ENCODE assay signal across 30 mouse cellular contexts in genomic region chr9:9819963-9820362, GRCm38 (mm10).
"Had no signal": no experiment of that assay in that cellular context is flagged by ENCODE, and none has a peak within 500 bp of the region (broad histone marks: within the 10 kb centered on the region; RNA-seq: fewer than 3 reads in every experiment).

No protein-coding gene starts in this region.

- H3K27ac ChIP-seq: limb, embryonic 10.5 days; limb, embryonic 12.5 days; limb, embryonic 13.5 days; limb, embryonic 15.5 days; liver, embryonic 12.5 days; liver, embryonic 13.5 days; liver, embryonic 14.5 days; liver, embryonic 15.5 days; lung, embryonic 15.5 days; macrophage; midbrain, embryonic 10.5 days; midbrain, embryonic 12.5 days; midbrain, embryonic 13.5 days; midbrain, embryonic 15.5 days; neural tube, embryonic 12.5 days had no signal

- ATAC-seq: liver, embryonic 12.5 days; liver, postnatal 0 days; lung, postnatal 0 days; midbrain, embryonic 13.5 days; midbrain, embryonic 15.5 days; midbrain, embryonic 16.5 days had no signal

- H3K4me3 ChIP-seq: limb, embryonic 10.5 days; limb, embryonic 12.5 days; limb, embryonic 13.5 days; limb, embryonic 15.5 days; liver, embryonic 12.5 days; liver, embryonic 13.5 days; liver, embryonic 15.5 days; lung, embryonic 15.5 days; megakaryocyte, embryonic 14.5 days; midbrain, embryonic 10.5 days; midbrain, embryonic 12.5 days; midbrain, embryonic 13.5 days; midbrain, embryonic 15.5 days; myocyte; neural tube, embryonic 12.5 days had no signal

- DNase-seq: left cerebral cortex, postnatal 4 days; liver; liver, embryonic 13.5 days; liver, postnatal 0 days; lung, adult 18-20 months; lung, adult 2 months; lung, embryonic 14.5 days; lung, postnatal 10 days; lung, postnatal 14 days; lung, postnatal 36 days; lung, postnatal 4 days; midbrain, embryonic 14.5 days had no signal
